Mouse (Mus musculus) forebrain, embryonic 11.5 days (tissue): ENCODE measurements around the gene Ifna5. TPM values are rescaled to one million over a fixed set of nuclear protein-coding genes. Genes with fewer than 3 reads are reported as not detected.

Source experiments
- polyA plus RNA-seq: library from polyadenylated mRNA; unstranded; fragments of >200 nt; fragmentation: Nextera tagmentation; extraction: Ambion mirVana; gene quantifications from 2 replicates; pipeline ENCODE4 v1.2.1, GENCODE M21; 2014

The Ifna5 gene
- polyA plus RNA-seq, 1 experiment from 2014 or later, result not detected

Other genes starting within 250 kb of the Ifna5 start
- not detected in 2 replicates for gene Ifna9, start 243.1 kb upstream of the Ifna5 start, polyA plus RNA-seq
- not detected in 2 replicates for gene Ifna12, start 232.1 kb upstream of the Ifna5 start, polyA plus RNA-seq
- gene C87499, start 201.1 kb upstream of the Ifna5 start, polyA plus RNA-seq, result not detected in 2 replicates
- gene Ifna13, start 191.1 kb upstream of the Ifna5 start, polyA plus RNA-seq, result not detected in 2 replicates
- gene Ifna16, start 158.6 kb upstream of the Ifna5 start, polyA plus RNA-seq, result not detected in 2 replicates
- not detected in 2 replicates for gene Ifna2, start 151.6 kb upstream of the Ifna5 start, polyA plus RNA-seq
- gene Ifnab, start 144.2 kb upstream of the Ifna5 start, polyA plus RNA-seq, result not detected in 2 replicates
- gene Gm26566, start 113.7 kb upstream of the Ifna5 start, polyA plus RNA-seq, result 0.81 and 1.3 TPM in 2 replicates
- gene Klhl9, start 113.1 kb upstream of the Ifna5 start, polyA plus RNA-seq, result 136 and 144 TPM in 2 replicates
- gene Gm13271, start 80.7 kb upstream of the Ifna5 start, polyA plus RNA-seq, result not detected in 2 replicates
- 0.19 TPM in 1 of 2 replicates, not detected in the other for gene Gm13283, start 75.4 kb upstream of the Ifna5 start, polyA plus RNA-seq
- 0.20 and 0.53 TPM in 2 replicates for gene Gm13290, start 61.7 kb upstream of the Ifna5 start, polyA plus RNA-seq
- gene Gm13289, start 58.6 kb upstream of the Ifna5 start, polyA plus RNA-seq, result not detected in 2 replicates
- gene Gm13272, start 55.7 kb upstream of the Ifna5 start, polyA plus RNA-seq, result not detected in 2 replicates
- gene Ifnz, start 53.4 kb upstream of the Ifna5 start, polyA plus RNA-seq, result not detected in 2 replicates
- not detected in 2 replicates for gene Gm13276, start 49.8 kb upstream of the Ifna5 start, polyA plus RNA-seq
- gene Gm13277, start 46.9 kb upstream of the Ifna5 start, polyA plus RNA-seq, result not detected in 2 replicates
- not detected in 2 replicates for gene Gm13278, start 44.0 kb upstream of the Ifna5 start, polyA plus RNA-seq
- not detected in 2 replicates for gene Gm13275, start 41.0 kb upstream of the Ifna5 start, polyA plus RNA-seq
- gene Gm13279, start 38.1 kb upstream of the Ifna5 start, polyA plus RNA-seq, result not detected in 2 replicates
- gene Gm13285, start 35.9 kb upstream of the Ifna5 start, polyA plus RNA-seq, result 1.3 TPM in 1 of 2 replicates, not detected in the other
- not detected in 2 replicates for gene Gm13287, start 32.3 kb upstream of the Ifna5 start, polyA plus RNA-seq
- not detected in 2 replicates for gene Gm13288, start 30.0 kb upstream of the Ifna5 start, polyA plus RNA-seq
- not detected in 2 replicates for gene Ifna7, start 19.3 kb upstream of the Ifna5 start, polyA plus RNA-seq
- not detected in 2 replicates for gene Ifna11, start 15.6 kb upstream of the Ifna5 start, polyA plus RNA-seq
- gene Ifna6, start 8.1 kb upstream of the Ifna5 start, polyA plus RNA-seq, result not detected in 2 replicates
- gene Ifna4, start 6.3 kb downstream of the Ifna5 start, polyA plus RNA-seq, result not detected in 2 replicates
- gene Ifna1, start 14.6 kb downstream of the Ifna5 start, polyA plus RNA-seq, result not detected in 2 replicates
- gene Ifne, start 44.7 kb downstream of the Ifna5 start, polyA plus RNA-seq, result not detected in 2 replicates